Mouse (Mus musculus): ENCODE results near the gene Metap1. TPM values are rescaled to one million over a fixed set of nuclear protein-coding genes. Genes with fewer than 3 reads are reported as not detected.

The Metap1 gene
- total RNA-seq, 2 experiments from 2014 or later: 40.5 to 43.8 TPM

GRCm38 (mm10) chr3:138410211-138410610 is 79.1 kb downstream of the Metap1 start:
- DNase-seq (ENCODE audit: low spot score in 2 of 2): no peak
- intact Hi-C loops (cut with DNase I): loop anchor here (5.0 kb wide), 1 partner anchor 173 kb away; no protein-coding TSS in a partner anchor

GRCm38 (mm10) chr3:138409585-138409984 is 79.7 kb downstream of the Metap1 start:
- no peak for DNase-seq (ENCODE audit: low spot score in 2 of 2)
- intact Hi-C loops (cut with DNase I): loop anchor here (5.0 kb wide), 1 partner anchor 187 kb away; no protein-coding TSS in a partner anchor

Small RNA genes within 50 kb of the gene (microRNA-seq; reads per million reads assigned to microRNA genes)
- 0 to 0.67 reads per million in 2 experiments for gene Mir1956

Other genes starting within 250 kb of the Metap1 start
- under 1 TPM; 0.60 to 0.62 TPM for gene Adh1, start 228.5 kb downstream of the Metap1 start, total RNA-seq (2021)
- not detected for gene Adh6a, start 176.2 kb downstream of the Metap1 start, total RNA-seq (2021)
- not detected for gene Adh6b, start 147.7 kb downstream of the Metap1 start, total RNA-seq (2021)
- gene Adh4, start 74.0 kb downstream of the Metap1 start, total RNA-seq (2021): not detected
- gene Adh5, start 46.4 kb downstream of the Metap1 start, total RNA-seq (2021): 10 to 100 TPM; 59.2 to 60.8 TPM
- 100 to 1,000 TPM; 176 to 189 TPM for gene Eif4e, start 36.7 kb upstream of the Metap1 start, total RNA-seq (2021)

Measured in left cerebral cortex, postnatal 25 days (tissue).